Mouse (Mus musculus) layer of hippocampus, adult 11-12 months (tissue): ENCODE measurements around the gene Rpp25l.
"Not testable (repeated sequence)": the region's sequence is repeated elsewhere in the genome, so short reads cannot be mapped to it uniquely, and the experiment has no call there.

ENCODE experiments used
- DNase-seq: peaks from one replicate; pipeline ENCODE4 v3.0.0; 2022; ENCODE audit warnings: low spot score

Gene Rpp25l

GRCm38 (mm10) chr4:41696930-41697841 lies 16.1 kb downstream of the Rpp25l start, which contains the start of gene Cntfr:
Gene Cntfr (minus strand): TSS chr4:41697089.
- DNase-seq: peak; percentile 86

- not testable (repeated sequence) for DNase-seq
Measured at GRCm38 (mm10) chr4:41696452-41696851, 16.9 kb downstream of the Rpp25l start.

- not testable (repeated sequence) for DNase-seq
Measured at GRCm38 (mm10) chr4:41695800-41696199, 17.5 kb downstream of the Rpp25l start.

GRCm38 (mm10) chr4:41693511-41693910 lies 19.8 kb downstream of the Rpp25l start:
- DNase-seq: not testable (repeated sequence)

GRCm38 (mm10) chr4:41690014-41690413 lies 23.3 kb downstream of the Rpp25l start:
- not testable (repeated sequence) for DNase-seq

GRCm38 (mm10) chr4:41688562-41688961 lies 24.8 kb downstream of the Rpp25l start:
- not testable (repeated sequence) for DNase-seq

- DNase-seq: not testable (repeated sequence)
Measured at GRCm38 (mm10) chr4:41685882-41686492, 27.3 kb downstream of the Rpp25l start.

GRCm38 (mm10) chr4:41684931-41685453 lies 28.3 kb downstream of the Rpp25l start:
- not testable (repeated sequence) for DNase-seq

GRCm38 (mm10) chr4:41684131-41684930 lies 29.0 kb downstream of the Rpp25l start:
- DNase-seq: not testable (repeated sequence)

GRCm38 (mm10) chr4:41683303-41683702 lies 30.0 kb downstream of the Rpp25l start:
- DNase-seq: not testable (repeated sequence)

GRCm38 (mm10) chr4:41682789-41683188 lies 30.5 kb downstream of the Rpp25l start:
- DNase-seq: no peak

- no peak for DNase-seq
Measured at GRCm38 (mm10) chr4:41681947-41682346, 31.4 kb downstream of the Rpp25l start.

GRCm38 (mm10) chr4:41681176-41681575 lies 32.2 kb downstream of the Rpp25l start:
- DNase-seq: no peak

GRCm38 (mm10) chr4:41679291-41679690 lies 34.0 kb downstream of the Rpp25l start:
- DNase-seq: no peak

- DNase-seq: no peak
Measured at GRCm38 (mm10) chr4:41678863-41679262, 34.5 kb downstream of the Rpp25l start.

GRCm38 (mm10) chr4:41677006-41677629 lies 36.2 kb downstream of the Rpp25l start:
- no peak for DNase-seq

- DNase-seq: no peak
Measured at GRCm38 (mm10) chr4:41676248-41677005, 36.9 kb downstream of the Rpp25l start.

- no peak for DNase-seq
Measured at GRCm38 (mm10) chr4:41673186-41673585, 40.1 kb downstream of the Rpp25l start.

- DNase-seq: no peak
Measured at GRCm38 (mm10) chr4:41672522-41672963, 40.8 kb downstream of the Rpp25l start.

GRCm38 (mm10) chr4:41671963-41672480 lies 41.3 kb downstream of the Rpp25l start:
- DNase-seq: no peak
